Mouse (Mus musculus) heart, adult 2 months (tissue): ENCODE measurements at regions not wholly inside any gene's neighbourhood (a gene's known extent, or its start where the extent isn't known, plus 50 kb on each side); places are given as distances from the start of the nearest gene placed in this dataset.

Experiments
- CTCF ChIP-seq: fragments of 200-600 bp; IDR thresholded peaks from 2 replicates; pipeline ENCODE4 v1.8.1; 2022; ENCODE audit warnings: antibody characterized with exemption, mild to moderate bottlenecking, moderate library complexity
- EP300 ChIP-seq: fragments of 200-500 bp; IDR thresholded peaks from 2 replicates; pipeline ENCODE4 v1.6.1; 2011; ENCODE audit warnings: low read depth, low read length, control low read depth; ENCODE audit not compliant: insufficient read depth
- POLR2A ChIP-seq: fragments of 200-500 bp; IDR thresholded peaks from 2 replicates; pipeline ENCODE4 v1.6.1; 2011; ENCODE audit warnings: mild to moderate bottlenecking, low read depth, low read length, control low read depth; ENCODE audit not compliant: insufficient read depth

GRCm38 (mm10) chr12:59341586-59341985 is 122.1 kb upstream of the Fbxo33 start:
- TF ChIP-seq CTCF (no peak), POLR2A (no peak), EP300 (no peak)
